Mouse (Mus musculus): Measurements from ENCODE around the gene Nucb1. TPM values are rescaled to one million over a fixed set of nuclear protein-coding genes. Genes with fewer than 3 reads are reported as not detected.
A peak's percentile ranks its signal among the peaks of the same experiment; 100 is the strongest.

Nucb1 gene
- polyA plus RNA-seq, 1 experiment from 2014 or later, result 113 TPM

DNA sequence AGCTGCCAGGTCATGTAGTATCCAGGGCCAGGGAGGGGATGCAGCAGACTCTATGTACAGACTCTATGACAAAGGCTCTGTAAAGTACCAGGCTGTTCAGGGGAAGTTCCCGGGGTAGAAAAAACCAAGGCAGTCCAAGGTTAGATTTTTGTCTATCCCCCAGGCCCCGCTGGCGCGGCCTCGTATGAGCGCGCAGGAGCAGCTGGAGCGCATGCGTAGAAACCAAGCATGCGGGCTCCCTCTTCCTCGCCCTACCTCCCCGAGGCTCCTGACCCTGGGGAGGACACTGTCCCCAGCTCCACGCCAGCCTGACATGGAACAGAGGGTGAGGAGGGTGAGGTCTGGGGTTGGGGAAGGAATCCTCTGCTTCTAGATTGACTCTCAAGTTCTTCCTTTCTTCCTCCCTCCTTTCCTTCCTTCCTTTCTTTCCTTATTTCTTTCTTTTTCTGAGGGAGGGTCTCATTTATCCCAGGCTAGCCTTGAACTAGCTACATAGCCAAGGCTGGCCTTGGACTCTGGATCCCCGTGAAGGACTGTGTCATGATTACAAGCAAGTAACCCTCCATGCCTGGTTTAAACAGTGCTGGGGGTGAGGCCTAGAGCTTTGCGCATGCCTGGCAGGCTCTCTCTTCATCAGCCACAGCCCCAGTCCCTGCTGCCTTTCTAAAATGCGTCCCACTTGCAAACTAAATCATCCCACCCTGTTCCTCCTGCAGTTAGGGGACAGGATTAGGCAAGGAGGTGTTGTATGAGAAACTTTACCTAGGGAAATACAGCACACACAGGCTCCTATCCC, 39.6 kb upstream of the Nucb1 start:
- Histone ChIP-seq H3K4me3 (ENCODE audit: low read depth, low read length) (no peak overlapping the region), H3K4me1 (ENCODE audit: control insufficient read depth, insufficient read depth, low read length) (no peaks in the 10 kb centered on the region), H3K4me2 (ENCODE audit: low read depth) (no peak overlapping the region), H3K27me3 (ENCODE audit: control insufficient read depth, insufficient read depth, low read length) (no peaks in the 10 kb centered on the region), H3K36me3 (ENCODE audit: control insufficient read depth, insufficient read depth, low read length) (no peaks in the 10 kb centered on the region), H3K9me3 (ENCODE audit: control insufficient read depth, low read length) (no peaks in the 10 kb centered on the region), H3K9ac (ENCODE audit: low read length) (no peak overlapping the region), H3K27ac (ENCODE audit: low read depth, low read length) (no peak overlapping the region)
- 89% methylated on average over 16 of the region's 16 CpGs for WGBS
- DNase-seq (ENCODE audit: low spot score), result no peak
- no peak for ATAC-seq (ENCODE audit: insufficient read depth, low FRiP score, low TSS enrichment)

DNA sequence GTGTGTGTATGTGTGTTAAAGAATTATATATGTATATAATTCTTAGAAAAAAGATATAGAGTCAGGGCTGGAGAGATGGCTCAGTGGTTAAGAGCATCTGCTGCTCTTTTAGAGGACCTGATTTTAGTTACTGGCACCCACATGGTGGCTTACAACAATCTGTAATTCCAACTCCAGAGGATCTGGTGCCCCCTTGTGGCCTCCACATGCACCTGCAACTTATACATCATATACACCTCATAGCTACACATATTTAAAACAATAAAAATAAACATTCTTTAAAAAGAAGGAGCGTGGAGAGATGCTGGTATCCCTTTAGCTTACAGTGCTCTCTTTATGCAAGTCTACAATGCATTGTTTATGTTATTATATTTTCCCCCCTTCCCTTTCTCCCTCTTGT, 34.3 kb upstream of the Nucb1 start:
- Histone ChIP-seq H3K36me3 (ENCODE audit: control insufficient read depth, insufficient read depth, low read length) (no peaks in the 10 kb centered on the region), H3K9ac (ENCODE audit: low read length) (no peak overlapping the region), H3K9me3 (ENCODE audit: control insufficient read depth, low read length) (no peaks in the 10 kb centered on the region), H3K4me3 (ENCODE audit: low read depth, low read length) (no peak overlapping the region), H3K4me2 (ENCODE audit: low read depth) (no peak overlapping the region), H3K4me1 (ENCODE audit: control insufficient read depth, insufficient read depth, low read length) (no peaks in the 10 kb centered on the region), H3K27ac (ENCODE audit: low read depth, low read length) (no peak overlapping the region), H3K27me3 (ENCODE audit: control insufficient read depth, insufficient read depth, low read length) (no peaks in the 10 kb centered on the region)
- DNase-seq (ENCODE audit: low spot score) (no peak), ATAC-seq (ENCODE audit: insufficient read depth, low FRiP score, low TSS enrichment) (no peak)
- 73% methylated on average over 1 of the region's 1 CpGs for WGBS

DNA sequence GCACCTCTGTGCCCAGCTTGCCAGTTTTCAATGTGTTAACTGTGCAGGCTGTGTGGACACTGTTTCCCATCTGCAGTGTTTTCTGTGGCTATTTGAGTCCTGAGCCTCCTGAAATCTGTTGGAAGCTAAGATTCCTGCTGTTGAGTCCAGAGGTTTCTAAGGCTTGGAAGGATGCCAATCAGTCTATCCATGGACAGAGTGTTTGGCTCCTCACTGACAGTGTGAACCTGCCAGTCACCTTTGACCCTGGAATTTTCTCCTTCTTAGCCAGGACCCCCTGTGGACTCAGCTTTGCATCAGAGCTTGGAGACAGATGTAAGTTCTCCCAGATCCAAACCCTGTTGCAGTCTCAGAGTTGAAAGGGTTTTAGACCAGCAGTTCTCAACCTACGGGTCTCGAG, 30.0 kb upstream of the Nucb1 start:
- DNase-seq (ENCODE audit: low spot score) (no peak), ATAC-seq (ENCODE audit: insufficient read depth, low FRiP score, low TSS enrichment) (no peak)
- Histone ChIP-seq H3K27ac (ENCODE audit: low read depth, low read length) (no peak overlapping the region), H3K4me2 (ENCODE audit: low read depth) (no peak overlapping the region), H3K9ac (ENCODE audit: low read length) (no peak overlapping the region), H3K36me3 (ENCODE audit: control insufficient read depth, insufficient read depth, low read length) (no peaks in the 10 kb centered on the region), H3K27me3 (ENCODE audit: control insufficient read depth, insufficient read depth, low read length) (no peaks in the 10 kb centered on the region), H3K4me3 (ENCODE audit: low read depth, low read length) (no peak overlapping the region), H3K9me3 (ENCODE audit: control insufficient read depth, low read length) (no peaks in the 10 kb centered on the region), H3K4me1 (ENCODE audit: control insufficient read depth, insufficient read depth, low read length) (no peaks in the 10 kb centered on the region)
- WGBS, result 80% methylated on average over 2 of the region's 2 CpGs

DNA sequence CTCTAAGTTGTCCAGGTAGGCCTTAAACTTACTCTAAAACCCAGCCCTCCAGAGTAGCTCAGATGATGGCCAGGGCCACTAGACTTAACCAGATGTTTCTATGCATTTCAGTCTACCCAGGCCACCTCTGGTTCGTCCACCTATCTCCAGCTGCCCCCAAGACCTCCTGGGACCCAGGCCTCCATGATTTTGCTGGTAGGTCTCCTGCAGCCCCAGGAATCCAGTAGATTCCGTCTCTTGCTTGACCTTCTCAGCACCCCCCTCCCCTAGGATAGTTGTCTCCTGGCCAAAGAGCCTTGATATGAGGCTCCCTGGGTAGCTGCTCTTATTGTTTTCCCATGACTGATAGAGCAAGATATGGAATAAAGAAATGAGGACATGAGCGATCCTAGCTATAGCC, 28.9 kb upstream of the Nucb1 start:
- H3K4me2 ChIP-seq (ENCODE audit: low read depth), result no peak overlapping the region
- H3K9ac ChIP-seq (ENCODE audit: low read length), result no peak overlapping the region
- ATAC-seq (ENCODE audit: insufficient read depth, low FRiP score, low TSS enrichment), result no peak
- H3K36me3 ChIP-seq (ENCODE audit: control insufficient read depth, insufficient read depth, low read length), result no peaks in the 10 kb centered on the region
- DNase-seq (ENCODE audit: low spot score), result no peak
- H3K4me1 ChIP-seq (ENCODE audit: control insufficient read depth, insufficient read depth, low read length), result no peaks in the 10 kb centered on the region
- no peaks in the 10 kb centered on the region for H3K27me3 ChIP-seq (ENCODE audit: control insufficient read depth, insufficient read depth, low read length)
- H3K4me3 ChIP-seq (ENCODE audit: low read depth, low read length), result no peak overlapping the region
- no peak overlapping the region for H3K27ac ChIP-seq (ENCODE audit: low read depth, low read length)
- H3K9me3 ChIP-seq (ENCODE audit: control insufficient read depth, low read length), result no peaks in the 10 kb centered on the region
- 86% methylated on average over 3 of the region's 3 CpGs for WGBS

DNA sequence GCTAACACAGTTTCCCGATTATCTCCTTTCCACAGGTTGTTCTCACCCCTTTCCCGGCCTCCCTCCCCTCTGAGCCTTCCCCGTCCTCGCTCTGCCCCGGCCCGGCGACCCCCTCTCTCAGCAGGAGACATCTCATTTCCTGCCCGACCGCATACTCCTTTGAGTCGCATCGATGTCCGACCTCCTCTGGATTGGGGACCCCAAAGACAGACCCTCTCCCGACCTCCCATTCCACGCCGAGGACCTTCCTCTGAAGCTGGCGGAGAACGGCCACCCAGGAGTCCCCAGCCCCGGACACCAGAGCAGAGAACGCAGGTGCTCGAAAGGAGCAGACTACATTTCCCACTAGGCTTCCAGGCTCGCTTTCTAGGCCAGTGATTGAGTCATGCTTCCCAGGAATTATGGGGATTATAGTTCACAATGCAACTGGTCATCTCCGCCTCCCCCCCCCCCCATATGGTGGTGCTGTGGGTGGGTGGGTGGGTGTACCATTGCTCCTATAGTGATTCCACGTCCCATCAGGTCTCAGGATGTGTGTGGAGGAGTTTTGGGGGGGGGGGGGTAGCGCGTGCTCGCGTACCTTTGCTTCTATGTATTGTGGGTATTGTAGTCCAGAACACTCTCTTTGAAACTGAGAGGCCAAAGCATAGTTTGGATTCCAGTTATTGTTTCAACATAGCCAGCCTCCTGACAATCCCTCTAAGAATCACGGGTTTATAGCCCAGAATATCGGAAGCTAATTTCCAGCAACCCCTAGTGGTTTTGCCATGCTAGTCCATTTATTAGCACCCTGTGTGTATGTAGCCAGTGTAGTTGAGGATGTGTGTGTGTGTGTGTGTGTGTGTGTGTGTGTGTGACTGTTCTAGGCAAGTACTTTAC, 28.2 kb upstream of the Nucb1 start:
- WGBS, result 3% methylated on average over 28 of the region's 29 CpGs
- DNase-seq (ENCODE audit: low spot score) (peak; percentile 66), ATAC-seq (ENCODE audit: insufficient read depth, low FRiP score, low TSS enrichment) (peak; percentile 77)
- no peaks in the 10 kb centered on the region for H3K36me3 ChIP-seq (ENCODE audit: control insufficient read depth, insufficient read depth, low read length)
- H3K4me2 ChIP-seq (ENCODE audit: low read depth), result peak overlapping the region; percentile 71
- H3K9me3 ChIP-seq (ENCODE audit: control insufficient read depth, low read length), result no peaks in the 10 kb centered on the region
- H3K27ac ChIP-seq (ENCODE audit: low read depth, low read length), result no peak overlapping the region
- no peaks in the 10 kb centered on the region for H3K4me1 ChIP-seq (ENCODE audit: control insufficient read depth, insufficient read depth, low read length)
- H3K27me3 ChIP-seq (ENCODE audit: control insufficient read depth, insufficient read depth, low read length), result no peaks in the 10 kb centered on the region
- H3K4me3 ChIP-seq (ENCODE audit: low read depth, low read length), result peak overlapping the region; percentile 39
- peak overlapping the region; percentile 49 for H3K9ac ChIP-seq (ENCODE audit: low read length)

DNA sequence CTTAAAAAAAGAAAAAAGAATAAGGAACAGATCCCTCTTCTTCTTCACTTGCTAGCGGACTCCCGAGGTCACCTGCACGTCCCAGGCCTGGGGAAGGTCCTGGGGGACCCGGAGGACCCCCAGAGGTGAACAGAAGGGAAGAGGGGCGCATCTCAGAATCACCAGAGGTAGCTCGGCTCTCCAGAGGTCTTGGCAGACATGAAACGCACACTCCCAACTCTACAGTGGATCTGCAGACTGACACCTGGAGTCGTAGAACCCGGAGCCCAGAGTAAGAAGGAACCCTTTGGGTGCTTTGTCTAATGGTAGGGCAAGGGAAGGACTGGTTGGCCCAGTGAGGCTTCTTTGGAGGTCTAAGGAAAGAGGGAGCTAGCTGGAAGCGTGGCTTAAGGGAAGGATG, 27.4 kb upstream of the Nucb1 start:
- Histone ChIP-seq H3K27me3 (ENCODE audit: control insufficient read depth, insufficient read depth, low read length) (no peaks in the 10 kb centered on the region), H3K4me3 (ENCODE audit: low read depth, low read length) (peak overlapping the region; percentile 39), H3K4me2 (ENCODE audit: low read depth) (peak overlapping the region; percentile 71), H3K9ac (ENCODE audit: low read length) (no peak overlapping the region), H3K4me1 (ENCODE audit: control insufficient read depth, insufficient read depth, low read length) (no peaks in the 10 kb centered on the region), H3K9me3 (ENCODE audit: control insufficient read depth, low read length) (no peaks in the 10 kb centered on the region), H3K27ac (ENCODE audit: low read depth, low read length) (no peak overlapping the region), H3K36me3 (ENCODE audit: control insufficient read depth, insufficient read depth, low read length) (no peaks in the 10 kb centered on the region)
- DNase-seq (ENCODE audit: low spot score) (no peak), ATAC-seq (ENCODE audit: insufficient read depth, low FRiP score, low TSS enrichment) (no peak)
- 76% methylated on average over 10 of the region's 10 CpGs for WGBS

DNA sequence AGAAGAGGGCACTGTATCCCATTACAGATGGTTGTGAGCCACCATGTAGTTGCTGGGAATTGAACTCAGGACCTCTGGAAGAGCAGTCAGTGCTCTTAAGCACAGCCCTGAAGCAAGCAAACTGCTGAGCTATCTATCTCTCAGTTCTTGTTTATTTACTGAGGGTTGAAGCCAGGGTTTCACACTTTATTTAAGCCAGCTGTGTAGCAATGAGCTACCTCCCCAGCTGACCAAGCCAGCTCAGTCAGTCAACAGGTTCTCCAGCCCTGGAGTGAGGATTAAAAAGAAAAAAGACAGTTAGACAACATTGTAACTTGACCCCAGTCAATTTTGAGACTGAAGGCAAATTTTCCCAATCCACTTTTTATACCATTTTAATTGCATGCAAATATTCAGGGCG, 25.5 kb upstream of the Nucb1 start:
- DNase-seq (ENCODE audit: low spot score) (no peak), ATAC-seq (ENCODE audit: insufficient read depth, low FRiP score, low TSS enrichment) (no peak)
- H3K9me3 ChIP-seq (ENCODE audit: control insufficient read depth, low read length), result no peaks in the 10 kb centered on the region
- no peaks in the 10 kb centered on the region for H3K27me3 ChIP-seq (ENCODE audit: control insufficient read depth, insufficient read depth, low read length)
- no peak overlapping the region for H3K27ac ChIP-seq (ENCODE audit: low read depth, low read length)
- H3K4me1 ChIP-seq (ENCODE audit: control insufficient read depth, insufficient read depth, low read length), result no peaks in the 10 kb centered on the region
- H3K36me3 ChIP-seq (ENCODE audit: control insufficient read depth, insufficient read depth, low read length), result no peaks in the 10 kb centered on the region
- H3K4me2 ChIP-seq (ENCODE audit: low read depth), result no peak overlapping the region
- H3K4me3 ChIP-seq (ENCODE audit: low read depth, low read length), result no peak overlapping the region
- no peak overlapping the region for H3K9ac ChIP-seq (ENCODE audit: low read length)
- WGBS, result 77% methylated on average over 1 of the region's 1 CpGs

DNA sequence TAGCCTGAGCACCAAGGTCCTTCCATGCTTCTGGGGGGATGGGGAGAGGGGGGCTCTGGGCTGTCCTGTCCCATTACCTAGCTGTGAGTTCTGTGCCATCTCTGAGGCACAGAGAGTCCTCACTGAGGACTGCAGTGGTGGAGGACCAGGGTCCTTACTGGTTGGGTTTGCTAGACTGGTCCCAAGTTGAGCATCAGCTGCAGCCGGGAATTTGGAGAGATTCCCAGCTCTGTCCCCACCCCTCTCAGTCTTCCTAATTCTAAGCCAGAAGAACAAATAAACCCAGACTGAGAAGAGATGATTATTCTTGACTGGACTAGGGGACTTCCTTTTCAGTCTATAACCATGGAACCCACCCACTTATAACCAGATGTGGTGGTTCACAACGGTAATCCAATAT, 20.4 kb upstream of the Nucb1 start:
- H3K9ac ChIP-seq (ENCODE audit: low read length), result no peak overlapping the region
- no peaks in the 10 kb centered on the region for H3K36me3 ChIP-seq (ENCODE audit: control insufficient read depth, insufficient read depth, low read length)
- H3K9me3 ChIP-seq (ENCODE audit: control insufficient read depth, low read length), result no peaks in the 10 kb centered on the region
- DNase-seq (ENCODE audit: low spot score), result no peak
- ATAC-seq (ENCODE audit: insufficient read depth, low FRiP score, low TSS enrichment), result no peak
- no peaks in the 10 kb centered on the region for H3K27me3 ChIP-seq (ENCODE audit: control insufficient read depth, insufficient read depth, low read length)
- 80% methylated on average over 2 of the region's 2 CpGs for WGBS
- H3K4me2 ChIP-seq (ENCODE audit: low read depth), result no peak overlapping the region
- no peaks in the 10 kb centered on the region for H3K4me1 ChIP-seq (ENCODE audit: control insufficient read depth, insufficient read depth, low read length)
- H3K27ac ChIP-seq (ENCODE audit: low read depth, low read length), result no peak overlapping the region
- no peak overlapping the region for H3K4me3 ChIP-seq (ENCODE audit: low read depth, low read length)

DNA sequence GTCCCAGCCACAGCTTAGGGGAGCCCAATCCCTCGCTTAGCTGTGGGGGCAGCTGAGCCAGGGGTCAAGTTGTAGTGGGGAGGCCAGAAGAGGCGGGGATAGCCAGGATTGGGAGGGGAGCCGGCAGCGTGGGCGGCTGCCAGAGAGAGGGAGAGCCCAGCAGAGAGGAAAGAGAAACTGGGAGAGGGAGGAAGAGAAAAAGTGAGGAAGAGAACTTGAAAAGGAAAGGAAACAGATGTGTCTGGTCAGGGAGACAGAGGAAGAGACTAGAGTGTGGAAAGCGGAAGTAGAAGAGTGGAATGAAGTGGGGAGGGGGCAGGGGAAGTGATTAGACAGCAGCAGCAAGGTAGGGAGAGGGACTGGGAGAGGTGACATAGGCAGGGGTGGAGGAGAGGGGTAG, 19.3 kb upstream of the Nucb1 start:
- H3K4me3 ChIP-seq (ENCODE audit: low read depth, low read length), result no peak overlapping the region
- WGBS, result 36% methylated on average over 6 of the region's 6 CpGs
- peaks cover 7% of the 10 kb centered on the region for H3K4me1 ChIP-seq (ENCODE audit: control insufficient read depth, insufficient read depth, low read length)
- H3K9me3 ChIP-seq (ENCODE audit: control insufficient read depth, low read length), result no peaks in the 10 kb centered on the region
- DNase-seq (ENCODE audit: low spot score) (no peak), ATAC-seq (ENCODE audit: insufficient read depth, low FRiP score, low TSS enrichment) (no peak)
- no peaks in the 10 kb centered on the region; the same call in 1 of the 2 replicates for H3K36me3 ChIP-seq (ENCODE audit: control insufficient read depth, insufficient read depth, low read length)
- H3K9ac ChIP-seq (ENCODE audit: low read length), result no peak overlapping the region
- H3K4me2 ChIP-seq (ENCODE audit: low read depth), result no peak overlapping the region
- H3K27ac ChIP-seq (ENCODE audit: low read depth, low read length), result no peak overlapping the region
- no peaks in the 10 kb centered on the region for H3K27me3 ChIP-seq (ENCODE audit: control insufficient read depth, insufficient read depth, low read length)

All from neural tube, embryonic 11.5 days (tissue).